Mouse (Mus musculus): ENCODE measurements around the gene Castor2. TPM values are rescaled to one million over a fixed set of nuclear protein-coding genes. Genes with fewer than 3 reads are reported as not detected.

The Castor2 gene
- polyA plus RNA-seq, 1 experiment, result 39.1 TPM

- TF ChIP-seq CTCF (IDR thresholded peaks at IDR 0.05; ENCODE audit: extremely low read depth, insufficient read depth, low read length), result no peak
- no peak for TF ChIP-seq POLR2A (IDR thresholded peaks at IDR 0.05; ENCODE audit: extremely low read depth, insufficient read depth, low read length)
These were observed 20.6 kb downstream of the Castor2 start for GRCm38 (mm10) chr5:134120135-134120534.

GRCm38 (mm10) chr5:134121138-134121892, 21.8 kb downstream of the Castor2 start:
- H3K4me3 ChIP-seq (ENCODE audit: insufficient read depth, low read length), result no peak overlapping the region
- no peaks in the 10 kb centered on the region for H3K4me1 ChIP-seq (ENCODE audit: control insufficient read depth, insufficient read depth, low read length)
- no peak overlapping the region for H3K27ac ChIP-seq (ENCODE audit: insufficient read depth, low read length)
- no peak for TF ChIP-seq CTCF (IDR thresholded peaks at IDR 0.05; ENCODE audit: extremely low read depth, insufficient read depth, low read length)
- no peak for TF ChIP-seq POLR2A (IDR thresholded peaks at IDR 0.05; ENCODE audit: extremely low read depth, insufficient read depth, low read length)

More at GRCm38 (mm10) chr5:134120135-134120534, 20.6 kb downstream of the Castor2 start:
- no peak overlapping the region for H3K27ac ChIP-seq (ENCODE audit: insufficient read depth, low read length)
- H3K4me3 ChIP-seq (ENCODE audit: insufficient read depth, low read length), result no peak overlapping the region
- no peaks in the 10 kb centered on the region for H3K4me1 ChIP-seq (ENCODE audit: control insufficient read depth, insufficient read depth, low read length)

GRCm38 (mm10) chr5:134121893-134122259, 22.4 kb downstream of the Castor2 start:
- Histone ChIP-seq H3K4me1 (ENCODE audit: control insufficient read depth, insufficient read depth, low read length) (no peaks in the 10 kb centered on the region), H3K27ac (ENCODE audit: insufficient read depth, low read length) (no peak overlapping the region), H3K4me3 (ENCODE audit: insufficient read depth, low read length) (no peak overlapping the region)
- TF ChIP-seq POLR2A (IDR thresholded peaks at IDR 0.05; ENCODE audit: extremely low read depth, insufficient read depth, low read length), result no peak
- no peak for TF ChIP-seq CTCF (IDR thresholded peaks at IDR 0.05; ENCODE audit: extremely low read depth, insufficient read depth, low read length)

- Histone ChIP-seq H3K27ac (ENCODE audit: insufficient read depth, low read length) (no peak overlapping the region), H3K4me3 (ENCODE audit: insufficient read depth, low read length) (no peak overlapping the region)
- TF ChIP-seq CTCF (IDR thresholded peaks at IDR 0.05; ENCODE audit: extremely low read depth, insufficient read depth, low read length) (no peak), POLR2A (IDR thresholded peaks at IDR 0.05; ENCODE audit: extremely low read depth, insufficient read depth, low read length) (no peak)
These were observed 24.3 kb downstream of the Castor2 start for GRCm38 (mm10) chr5:134123846-134124245.

GRCm38 (mm10) chr5:134126232-134126631, 26.7 kb downstream of the Castor2 start:
- no peaks in the 10 kb centered on the region for H3K4me1 ChIP-seq (ENCODE audit: control insufficient read depth, insufficient read depth, low read length)
- no peak overlapping the region for H3K4me3 ChIP-seq (ENCODE audit: insufficient read depth, low read length)
- H3K27ac ChIP-seq (ENCODE audit: insufficient read depth, low read length), result no peak overlapping the region
- TF ChIP-seq POLR2A (IDR thresholded peaks at IDR 0.05; ENCODE audit: extremely low read depth, insufficient read depth, low read length), result no peak
- TF ChIP-seq CTCF (IDR thresholded peaks at IDR 0.05; ENCODE audit: extremely low read depth, insufficient read depth, low read length), result no peak

More at GRCm38 (mm10) chr5:134123846-134124245, 24.3 kb downstream of the Castor2 start:
- H3K4me1 ChIP-seq (ENCODE audit: control insufficient read depth, insufficient read depth, low read length), result no peaks in the 10 kb centered on the region

- TF ChIP-seq POLR2A (IDR thresholded peaks at IDR 0.05; ENCODE audit: extremely low read depth, insufficient read depth, low read length) (no peak), CTCF (IDR thresholded peaks at IDR 0.05; ENCODE audit: extremely low read depth, insufficient read depth, low read length) (no peak)
- no peak overlapping the region for H3K27ac ChIP-seq (ENCODE audit: insufficient read depth, low read length)
- H3K4me3 ChIP-seq (ENCODE audit: insufficient read depth, low read length), result no peak overlapping the region
- no peaks in the 10 kb centered on the region for H3K4me1 ChIP-seq (ENCODE audit: control insufficient read depth, insufficient read depth, low read length)
These were observed 32.1 kb downstream of the Castor2 start for GRCm38 (mm10) chr5:134131586-134131985.

GRCm38 (mm10) chr5:134136022-134136421, 36.5 kb downstream of the Castor2 start:
- Histone ChIP-seq H3K4me3 (ENCODE audit: insufficient read depth, low read length) (no peak overlapping the region), H3K4me1 (ENCODE audit: control insufficient read depth, insufficient read depth, low read length) (no peaks in the 10 kb centered on the region), H3K27ac (ENCODE audit: insufficient read depth, low read length) (no peak overlapping the region)
- TF ChIP-seq CTCF (IDR thresholded peaks at IDR 0.05; ENCODE audit: extremely low read depth, insufficient read depth, low read length) (no peak), POLR2A (IDR thresholded peaks at IDR 0.05; ENCODE audit: extremely low read depth, insufficient read depth, low read length) (no peak)

- Histone ChIP-seq H3K27ac (ENCODE audit: insufficient read depth, low read length) (no peak overlapping the region), H3K4me1 (ENCODE audit: control insufficient read depth, insufficient read depth, low read length) (no peaks in the 10 kb centered on the region), H3K4me3 (ENCODE audit: insufficient read depth, low read length) (no peak overlapping the region)
- TF ChIP-seq POLR2A (IDR thresholded peaks at IDR 0.05; ENCODE audit: extremely low read depth, insufficient read depth, low read length) (no peak), CTCF (IDR thresholded peaks at IDR 0.05; ENCODE audit: extremely low read depth, insufficient read depth, low read length) (no peak)
These were observed 38.4 kb downstream of the Castor2 start for GRCm38 (mm10) chr5:134137933-134138332.

- TF ChIP-seq CTCF (IDR thresholded peaks at IDR 0.05; ENCODE audit: extremely low read depth, insufficient read depth, low read length), result no peak
- no peak for TF ChIP-seq POLR2A (IDR thresholded peaks at IDR 0.05; ENCODE audit: extremely low read depth, insufficient read depth, low read length)
- Histone ChIP-seq H3K4me1 (ENCODE audit: control insufficient read depth, insufficient read depth, low read length) (no peaks in the 10 kb centered on the region), H3K4me3 (ENCODE audit: insufficient read depth, low read length) (no peak overlapping the region), H3K27ac (ENCODE audit: insufficient read depth, low read length) (no peak overlapping the region)
These were observed 39.9 kb downstream of the Castor2 start for GRCm38 (mm10) chr5:134139429-134139828.

GRCm38 (mm10) chr5:134141236-134141635, 41.7 kb downstream of the Castor2 start:
- no peak overlapping the region for H3K27ac ChIP-seq (ENCODE audit: insufficient read depth, low read length)
- TF ChIP-seq POLR2A (IDR thresholded peaks at IDR 0.05; ENCODE audit: extremely low read depth, insufficient read depth, low read length), result no peak
- no peak for TF ChIP-seq CTCF (IDR thresholded peaks at IDR 0.05; ENCODE audit: extremely low read depth, insufficient read depth, low read length)
- H3K4me3 ChIP-seq (ENCODE audit: insufficient read depth, low read length), result no peak overlapping the region
- H3K4me1 ChIP-seq (ENCODE audit: control insufficient read depth, insufficient read depth, low read length), result no peaks in the 10 kb centered on the region
